Mouse (Mus musculus): ENCODE measurements around the gene Blvrb.
"Not testable (repeated sequence)": the region's sequence is repeated elsewhere in the genome, so short reads cannot be mapped to it uniquely, and the experiment has no call there.

Blvrb gene

GRCm38 (mm10) chr7:27486102-27486769 is 38.5 kb downstream of the Blvrb start:
- no peak for DNase-seq (ENCODE audit: low read depth, low spot score)
- Histone ChIP-seq H3K36me3 (ENCODE audit: control insufficient read depth, insufficient read depth, low read length, poor library complexity, severe bottlenecking) (peaks cover 4% of the 10 kb centered on the region; the same call in 1 of the 2 replicates), H3K27me3 (ENCODE audit: control insufficient read depth, insufficient read depth, low read length, poor library complexity, severe bottlenecking) (no peaks in the 10 kb centered on the region)

GRCm38 (mm10) chr7:27486770-27487697 is 39.3 kb downstream of the Blvrb start, which contains the start of gene Sertad1:
Gene Sertad1 (plus strand): TSS chr7:27486910.
- no peaks in the 10 kb centered on the region for H3K27me3 ChIP-seq (ENCODE audit: control insufficient read depth, insufficient read depth, low read length, poor library complexity, severe bottlenecking)
- peak; percentile 100 for DNase-seq (ENCODE audit: low read depth, low spot score)
- H3K36me3 ChIP-seq (ENCODE audit: control insufficient read depth, insufficient read depth, low read length, poor library complexity, severe bottlenecking): peaks cover 4% of the 10 kb centered on the region; the same call in 1 of the 2 replicates

GRCm38 (mm10) chr7:27487740-27488268 is 40.0 kb downstream of the Blvrb start:
- H3K27me3 ChIP-seq (ENCODE audit: control insufficient read depth, insufficient read depth, low read length, poor library complexity, severe bottlenecking): no peaks in the 10 kb centered on the region
- DNase-seq (ENCODE audit: low read depth, low spot score): peak; percentile 51

GRCm38 (mm10) chr7:27489270-27489869 is 41.6 kb downstream of the Blvrb start:
- Histone ChIP-seq H3K36me3 (ENCODE audit: control insufficient read depth, insufficient read depth, low read length, poor library complexity, severe bottlenecking) (peaks cover 4% of the 10 kb centered on the region; the same call in 1 of the 2 replicates), H3K27me3 (ENCODE audit: control insufficient read depth, insufficient read depth, low read length, poor library complexity, severe bottlenecking) (no peaks in the 10 kb centered on the region)
- no peak for DNase-seq (ENCODE audit: low read depth, low spot score)

More at GRCm38 (mm10) chr7:27487740-27488268, 40.0 kb downstream of the Blvrb start:
- peaks cover 4% of the 10 kb centered on the region; the same call in 1 of the 2 replicates for H3K36me3 ChIP-seq (ENCODE audit: control insufficient read depth, insufficient read depth, low read length, poor library complexity, severe bottlenecking)

GRCm38 (mm10) chr7:27490227-27490542 is 42.4 kb downstream of the Blvrb start:
- no peak for DNase-seq (ENCODE audit: low read depth, low spot score)
- Histone ChIP-seq H3K27me3 (ENCODE audit: control insufficient read depth, insufficient read depth, low read length, poor library complexity, severe bottlenecking) (no peaks in the 10 kb centered on the region), H3K36me3 (ENCODE audit: control insufficient read depth, insufficient read depth, low read length, poor library complexity, severe bottlenecking) (peaks cover 4% of the 10 kb centered on the region; the same call in 1 of the 2 replicates)

- H3K36me3 ChIP-seq (ENCODE audit: control insufficient read depth, insufficient read depth, low read length, poor library complexity, severe bottlenecking): peaks cover 4% of the 10 kb centered on the region; the same call in 1 of the 2 replicates
- no peaks in the 10 kb centered on the region for H3K27me3 ChIP-seq (ENCODE audit: control insufficient read depth, insufficient read depth, low read length, poor library complexity, severe bottlenecking)
- DNase-seq (ENCODE audit: low read depth, low spot score): peak; percentile 89
Measured at GRCm38 (mm10) chr7:27490543-27491329, 43.0 kb downstream of the Blvrb start.

GRCm38 (mm10) chr7:27491856-27492255 is 44.1 kb downstream of the Blvrb start:
- DNase-seq (ENCODE audit: low read depth, low spot score): no peak
- no peaks in the 10 kb centered on the region for H3K27me3 ChIP-seq (ENCODE audit: control insufficient read depth, insufficient read depth, low read length, poor library complexity, severe bottlenecking)
- peaks cover 4% of the 10 kb centered on the region; the same call in 1 of the 2 replicates for H3K36me3 ChIP-seq (ENCODE audit: control insufficient read depth, insufficient read depth, low read length, poor library complexity, severe bottlenecking)

- peaks cover 4% of the 10 kb centered on the region; the same call in 1 of the 2 replicates for H3K36me3 ChIP-seq (ENCODE audit: control insufficient read depth, insufficient read depth, low read length, poor library complexity, severe bottlenecking)
- DNase-seq (ENCODE audit: low read depth, low spot score): no peak
- no peaks in the 10 kb centered on the region for H3K27me3 ChIP-seq (ENCODE audit: control insufficient read depth, insufficient read depth, low read length, poor library complexity, severe bottlenecking)
Measured at GRCm38 (mm10) chr7:27493022-27493421, 45.2 kb downstream of the Blvrb start.

GRCm38 (mm10) chr7:27493450-27493849 is 45.7 kb downstream of the Blvrb start:
- no peak for DNase-seq (ENCODE audit: low read depth, low spot score)
- H3K36me3 ChIP-seq (ENCODE audit: control insufficient read depth, insufficient read depth, low read length, poor library complexity, severe bottlenecking): peaks cover 4% of the 10 kb centered on the region; the same call in 1 of the 2 replicates

GRCm38 (mm10) chr7:27494659-27495367 is 47.0 kb downstream of the Blvrb start:
- H3K36me3 ChIP-seq (ENCODE audit: control insufficient read depth, insufficient read depth, low read length, poor library complexity, severe bottlenecking); H3K27me3 ChIP-seq (ENCODE audit: control insufficient read depth, insufficient read depth, low read length, poor library complexity, severe bottlenecking); DNase-seq (ENCODE audit: low read depth, low spot score): not testable (repeated sequence)

More at GRCm38 (mm10) chr7:27493450-27493849, 45.7 kb downstream of the Blvrb start:
- H3K27me3 ChIP-seq (ENCODE audit: control insufficient read depth, insufficient read depth, low read length, poor library complexity, severe bottlenecking): no peaks in the 10 kb centered on the region

GRCm38 (mm10) chr7:27499036-27499435 is 51.3 kb downstream of the Blvrb start, which contains the start of gene Prx:
Gene Prx (plus strand): TSS chr7:27499324.
- no peaks in the 10 kb centered on the region for H3K36me3 ChIP-seq (ENCODE audit: control insufficient read depth, insufficient read depth, low read length, poor library complexity, severe bottlenecking)
- H3K27me3 ChIP-seq (ENCODE audit: control insufficient read depth, insufficient read depth, low read length, poor library complexity, severe bottlenecking): no peaks in the 10 kb centered on the region
- DNase-seq (ENCODE audit: low read depth, low spot score): no peak

- Histone ChIP-seq H3K36me3 (ENCODE audit: control insufficient read depth, insufficient read depth, low read length, poor library complexity, severe bottlenecking) (no peaks in the 10 kb centered on the region), H3K27me3 (ENCODE audit: control insufficient read depth, insufficient read depth, low read length, poor library complexity, severe bottlenecking) (no peaks in the 10 kb centered on the region)
- no peak for DNase-seq (ENCODE audit: low read depth, low spot score)
Measured at GRCm38 (mm10) chr7:27501620-27502019, 53.8 kb downstream of the Blvrb start.

- peak; percentile 74 for DNase-seq (ENCODE audit: low read depth, low spot score)
- Histone ChIP-seq H3K27me3 (ENCODE audit: control insufficient read depth, insufficient read depth, low read length, poor library complexity, severe bottlenecking) (no peaks in the 10 kb centered on the region), H3K36me3 (ENCODE audit: control insufficient read depth, insufficient read depth, low read length, poor library complexity, severe bottlenecking) (no peaks in the 10 kb centered on the region)
Measured at GRCm38 (mm10) chr7:27506765-27507370, 59.1 kb downstream of the Blvrb start.
